Mouse (Mus musculus) limb, embryonic 15.5 days (tissue): ENCODE results near the gene Gm42742. TPM values are rescaled to one million over a fixed set of nuclear protein-coding genes. Genes with fewer than 3 reads are reported as not detected.
A peak's percentile ranks its signal among the peaks of the same experiment; 100 is the strongest.

Source experiments
- ATAC-seq: fragments of 200-750 bp; cut with Nextera tagmentation; 2 replicates; pipeline ENCODE4 v1.8.0; 2017; ENCODE audit warnings: low read depth, moderate TSS enrichment; ENCODE audit not compliant: insufficient number of reproducible peaks, low FRiP score, low TSS enrichment
- H3K27ac ChIP-seq: fragments of 300-500 bp; sonication (generic); 2 replicates; pipeline ENCODE4 v1.5.1; 2015; ENCODE audit warnings: moderate library complexity, mild to moderate bottlenecking, inconsistent platforms
- H3K27me3 ChIP-seq: fragments of 300-500 bp; sonication (generic); 2 replicates; pipeline ENCODE4 v1.6.1; 2015; ENCODE audit warnings: inconsistent platforms
- H3K36me3 ChIP-seq: fragments of 300-500 bp; sonication (generic); 2 replicates; pipeline ENCODE4 v1.6.1; 2015; ENCODE audit warnings: inconsistent platforms
- H3K4me1 ChIP-seq: fragments of 300-500 bp; sonication (generic); 2 replicates; pipeline ENCODE4 v1.6.1; 2015; ENCODE audit warnings: inconsistent platforms
- H3K4me2 ChIP-seq: fragments of 300-500 bp; sonication (generic); 2 replicates; pipeline ENCODE4 v1.6.1; 2015; ENCODE audit warnings: mild to moderate bottlenecking, inconsistent platforms
- H3K4me3 ChIP-seq: fragments of 300-500 bp; sonication (generic); 2 replicates; pipeline ENCODE4 v1.5.1; 2015; ENCODE audit warnings: mild to moderate bottlenecking, inconsistent platforms
- H3K9ac ChIP-seq: fragments of 300-500 bp; sonication (generic); 2 replicates; pipeline ENCODE4 v1.6.1; 2015; ENCODE audit warnings: inconsistent platforms
- H3K9me3 ChIP-seq: fragments of 300-500 bp; sonication (generic); 2 replicates; pipeline ENCODE4 v1.6.1; 2016; ENCODE audit warnings: inconsistent platforms
- WGBS: fragments of 180-500 bp; shearing (Covaris S2); methylation state at CpG from one replicate; pipeline ENCODE4 v1.1.7; 2015; 5-methylcytosine and 5-hydroxymethylcytosine counted together
- polyA plus RNA-seq: library from polyadenylated mRNA; unstranded; fragments of >200 nt; fragmentation: Nextera tagmentation; extraction: Ambion mirVana; gene quantifications from 2 replicates; pipeline ENCODE4 v1.2.1, GENCODE M21; 2015

The Gm42742 gene
- polyA plus RNA-seq, 1 experiment from 2014 or later, result 58.2 TPM

DNA sequence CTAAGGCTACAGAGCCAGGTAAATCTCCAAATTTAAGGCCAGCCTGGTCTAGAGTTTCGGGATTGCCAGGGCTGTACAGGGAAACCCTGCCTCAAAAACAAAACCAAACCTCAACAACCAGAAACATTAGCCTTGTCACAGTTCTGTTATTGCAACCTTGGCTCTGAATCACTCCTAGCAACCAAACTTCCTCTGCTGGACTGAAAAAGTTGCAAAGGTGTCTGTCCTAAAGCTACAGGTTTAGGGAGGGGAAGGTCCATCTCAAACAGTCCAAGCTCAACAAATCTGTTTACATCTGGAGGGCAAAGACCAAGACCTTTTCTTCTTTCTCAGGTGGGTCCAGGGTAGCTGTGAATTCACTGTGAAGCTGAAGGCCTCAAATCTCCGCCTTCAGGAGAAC, 9.8 kb downstream of the Gm42742 start:
- Histone ChIP-seq H3K9ac (no peak overlapping the region), H3K4me1 (peaks cover 33% of the 10 kb centered on the region), H3K9me3 (no peaks in the 10 kb centered on the region), H3K27me3 (no peaks in the 10 kb centered on the region), H3K4me3 (no peak overlapping the region), H3K36me3 (peaks cover 42% of the 10 kb centered on the region), H3K27ac (no peak overlapping the region), H3K4me2 (no peak overlapping the region)
- no peak for ATAC-seq
- 89% methylated on average over 2 of the region's 2 CpGs for WGBS

DNA sequence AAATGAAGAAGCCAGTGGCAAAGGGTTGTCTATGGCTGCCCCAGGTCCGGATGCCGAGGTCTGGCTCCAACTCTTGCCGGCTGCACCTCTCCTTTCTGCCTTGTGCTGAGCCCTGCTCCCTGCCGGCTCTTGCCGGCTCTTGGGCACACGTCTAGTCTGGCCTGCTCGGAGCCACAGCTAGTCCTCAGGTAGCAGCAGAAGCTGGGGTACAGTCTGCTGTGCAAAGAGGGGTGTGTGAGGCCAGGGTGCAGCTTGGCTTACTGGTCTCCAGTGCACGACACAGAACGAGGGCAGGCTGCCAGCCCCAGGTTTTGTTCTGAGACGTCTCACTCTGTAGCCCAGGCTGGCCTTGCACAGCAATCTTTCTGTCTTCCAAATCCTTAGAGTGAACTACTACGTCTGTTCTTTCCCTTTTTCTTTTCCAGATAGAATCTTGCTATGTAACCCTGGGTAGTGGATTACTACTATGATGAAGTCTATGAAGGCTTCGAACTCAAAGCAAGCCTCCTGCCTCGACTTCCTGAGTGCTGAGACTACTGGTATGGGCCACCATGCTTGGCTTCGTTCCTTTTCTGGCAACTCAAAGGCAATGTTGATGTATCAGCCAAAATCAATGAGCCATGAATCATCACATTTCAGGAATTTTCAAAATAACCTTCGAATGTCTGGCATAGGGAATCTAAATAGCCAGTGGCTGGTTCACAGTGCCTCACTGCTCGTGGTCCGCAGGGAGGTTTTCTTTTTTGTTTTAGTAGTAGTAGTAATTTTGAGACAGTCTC, 11.4 kb downstream of the Gm42742 start:
- H3K4me3 ChIP-seq, result no peak overlapping the region
- no peak for ATAC-seq
- peaks cover 31% of the 10 kb centered on the region for H3K36me3 ChIP-seq
- peaks cover 19% of the 10 kb centered on the region for H3K4me1 ChIP-seq
- no peak overlapping the region for H3K9ac ChIP-seq
- H3K4me2 ChIP-seq, result no peak overlapping the region
- no peaks in the 10 kb centered on the region for H3K9me3 ChIP-seq
- H3K27ac ChIP-seq, result peak overlapping the region; percentile 61; the same call in 1 of the 2 replicates
- H3K27me3 ChIP-seq, result no peaks in the 10 kb centered on the region
- 90% methylated on average over 17 of the region's 17 CpGs for WGBS

DNA sequence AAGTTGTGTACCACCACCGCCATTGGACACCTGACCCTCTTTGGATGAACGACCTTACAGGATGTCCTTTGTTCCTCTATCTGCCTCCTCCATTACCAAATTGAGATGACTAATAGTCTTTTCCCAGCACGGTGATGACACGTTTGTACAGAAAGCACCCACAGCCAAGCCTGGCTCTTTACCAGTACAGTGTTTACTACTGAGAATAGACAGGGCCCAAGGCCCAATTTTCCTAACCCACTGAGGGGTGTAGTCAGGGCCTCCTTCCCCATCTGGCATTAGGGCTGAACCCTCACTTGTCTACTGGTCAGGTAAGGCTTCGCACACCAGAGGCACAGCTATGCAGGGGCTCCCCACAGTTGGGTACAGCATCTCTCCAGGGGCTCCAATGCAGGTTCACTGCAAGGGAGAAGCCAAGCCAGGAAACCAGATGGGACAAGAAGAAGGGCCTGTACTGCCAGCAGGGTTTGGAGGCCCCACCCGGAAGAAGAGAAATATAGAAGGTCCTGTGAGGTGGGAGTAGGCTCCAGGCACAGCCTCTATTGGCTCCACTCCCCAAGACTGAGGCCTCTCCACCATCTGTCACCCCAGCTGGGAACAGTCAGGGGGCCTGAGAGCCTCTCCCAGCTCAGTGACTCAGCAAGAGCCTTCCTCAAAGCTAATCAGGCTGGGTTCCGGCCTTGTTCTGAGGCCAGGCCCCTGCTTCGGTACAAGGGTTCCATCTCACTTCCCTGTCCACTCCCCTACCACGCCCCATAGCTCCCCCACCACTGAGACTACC, 12.5 kb downstream of the Gm42742 start:
- no peak overlapping the region for H3K4me2 ChIP-seq
- H3K27ac ChIP-seq, result peak overlapping the region; percentile 61
- H3K4me3 ChIP-seq, result no peak overlapping the region
- no peak overlapping the region for H3K9ac ChIP-seq
- peaks cover 21% of the 10 kb centered on the region for H3K36me3 ChIP-seq
- no peaks in the 10 kb centered on the region for H3K9me3 ChIP-seq
- ATAC-seq, result peak; percentile 61; the same call in 1 of the 2 replicates
- H3K27me3 ChIP-seq, result no peaks in the 10 kb centered on the region
- WGBS, result 55% methylated on average over 9 of the region's 9 CpGs
- H3K4me1 ChIP-seq, result peaks cover 13% of the 10 kb centered on the region

DNA sequence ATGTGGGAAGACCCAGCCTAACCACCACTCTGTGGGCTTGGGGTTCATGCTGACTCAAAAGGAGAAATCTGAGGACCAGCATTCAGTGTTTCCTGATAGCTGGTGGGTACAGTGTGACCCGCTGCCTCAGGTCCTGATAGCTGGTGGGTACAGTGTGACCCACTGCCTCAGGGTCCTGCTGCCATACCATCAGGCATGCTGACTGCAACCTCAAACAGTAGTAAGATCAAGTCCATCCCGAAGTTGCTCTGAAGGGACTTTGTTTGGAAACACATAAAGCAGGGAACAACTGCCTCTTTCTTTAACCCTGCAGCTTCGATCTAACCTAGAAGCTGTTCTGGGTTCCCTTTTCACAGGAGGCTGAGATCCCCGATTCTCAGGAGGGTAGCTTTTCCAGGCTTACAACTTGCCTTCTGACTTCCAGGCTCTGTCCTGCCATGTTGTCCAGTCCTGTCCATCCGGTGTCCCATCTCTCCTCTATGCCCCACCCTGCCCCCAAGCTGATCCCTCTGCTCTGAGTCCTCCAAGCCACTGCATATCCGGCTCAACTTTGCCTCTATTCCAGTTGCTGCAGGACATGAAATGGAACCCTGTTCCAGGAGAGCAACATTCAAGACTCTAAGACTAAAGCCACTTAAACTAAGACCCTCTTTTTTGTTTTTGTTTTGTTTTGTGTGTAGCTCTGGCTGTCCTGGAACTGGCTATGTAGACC, 13.4 kb downstream of the Gm42742 start:
- WGBS, result 76% methylated on average over 6 of the region's 6 CpGs
- Histone ChIP-seq H3K27me3 (no peaks in the 10 kb centered on the region), H3K4me2 (no peak overlapping the region), H3K9me3 (no peaks in the 10 kb centered on the region), H3K9ac (no peak overlapping the region), H3K36me3 (peaks cover 12% of the 10 kb centered on the region; the same call in 1 of the 2 replicates), H3K4me1 (peaks cover 13% of the 10 kb centered on the region), H3K27ac (no peak overlapping the region), H3K4me3 (no peak overlapping the region)
- no peak for ATAC-seq

DNA sequence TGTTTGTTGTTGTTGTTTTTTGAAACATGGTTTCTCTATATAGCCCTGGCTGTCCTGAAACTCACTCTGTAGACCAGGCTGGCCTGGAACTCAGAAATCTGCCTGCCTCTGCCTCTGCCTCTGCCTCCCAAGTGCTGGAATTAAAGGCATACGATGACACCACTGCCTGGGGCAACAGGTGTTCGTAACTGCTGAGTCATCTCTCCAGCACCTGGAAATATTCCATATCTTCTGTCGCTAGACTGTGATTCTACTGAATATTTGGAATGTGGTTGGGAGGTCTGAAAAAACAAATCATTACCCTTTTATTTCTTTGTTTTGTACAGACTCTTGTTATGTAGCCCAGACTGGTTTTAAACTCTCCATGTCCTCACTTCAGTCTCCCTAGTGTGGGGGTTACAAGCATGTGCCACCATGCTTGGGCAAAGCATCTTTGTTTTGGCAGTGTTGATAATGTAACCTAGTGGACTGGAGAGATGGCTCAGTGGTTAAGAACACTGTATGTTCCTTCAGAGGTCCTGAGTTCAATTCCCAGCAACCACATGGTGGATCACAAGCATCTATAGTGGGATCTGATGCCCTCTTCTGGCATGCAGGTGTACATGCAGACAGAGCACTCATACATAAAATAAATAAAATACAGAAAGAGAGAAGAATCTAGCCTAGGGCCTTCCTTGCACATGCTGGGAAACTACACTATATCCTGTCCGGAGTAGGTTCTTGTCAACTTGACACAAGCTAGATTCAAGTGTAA, 16.6 kb downstream of the Gm42742 start:
- Histone ChIP-seq H3K27me3 (no peaks in the 10 kb centered on the region), H3K4me3 (no peak overlapping the region), H3K4me1 (peaks cover 12% of the 10 kb centered on the region), H3K4me2 (no peak overlapping the region), H3K9ac (no peak overlapping the region), H3K9me3 (no peaks in the 10 kb centered on the region), H3K27ac (no peak overlapping the region), H3K36me3 (no peaks in the 10 kb centered on the region)
- WGBS, result 72% methylated on average over 4 of the region's 4 CpGs
- ATAC-seq, result no peak

DNA sequence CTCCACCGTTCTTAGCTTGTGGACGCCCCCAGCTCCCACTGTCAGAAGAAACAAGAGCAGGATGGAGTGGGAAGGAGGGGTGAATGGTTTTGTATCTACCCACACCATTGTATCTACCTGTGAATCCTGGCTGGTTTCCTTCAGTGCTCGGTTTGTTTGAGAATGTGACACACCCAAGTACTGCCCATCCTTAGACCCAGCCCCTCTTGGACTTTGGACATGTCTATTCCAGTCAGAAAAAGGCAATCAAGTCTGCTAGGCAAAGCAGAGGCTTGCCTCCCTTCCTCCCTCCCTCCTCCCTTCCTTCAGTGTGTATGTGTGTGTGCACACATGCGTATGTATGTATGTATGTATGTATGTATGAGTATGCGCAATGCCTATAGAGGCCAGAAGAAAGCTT, 17.3 kb downstream of the Gm42742 start:
- no peak for ATAC-seq
- WGBS, result 87% methylated on average over 5 of the region's 5 CpGs

DNA sequence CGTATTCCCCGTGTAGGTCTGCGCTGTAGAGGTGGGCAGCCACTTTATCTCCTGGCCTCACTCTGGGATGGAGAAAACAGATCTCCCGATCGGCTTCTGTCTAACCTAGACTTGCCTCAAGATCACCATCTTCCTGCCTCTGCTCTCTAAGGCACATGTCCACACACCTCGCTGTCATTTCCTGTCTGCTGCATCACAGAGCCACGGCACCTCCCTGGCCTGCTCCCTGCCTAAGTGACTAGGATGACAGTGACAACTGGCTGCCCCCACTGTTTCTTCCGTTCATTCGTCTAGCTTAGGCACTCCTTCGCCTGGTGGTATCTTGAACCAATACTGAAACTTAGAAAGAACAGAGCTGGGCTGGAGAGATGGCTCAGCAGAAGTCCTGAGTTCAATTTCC, 21.3 kb downstream of the Gm42742 start:
- Histone ChIP-seq H3K4me2 (no peak overlapping the region), H3K4me1 (no peaks in the 10 kb centered on the region), H3K9ac (no peak overlapping the region), H3K4me3 (no peak overlapping the region), H3K36me3 (0 out of 2 replicates have a peak, but pooled peaks cover 2% of the 10 kb centered on the region), H3K9me3 (no peaks in the 10 kb centered on the region), H3K27ac (no peak overlapping the region), H3K27me3 (no peaks in the 10 kb centered on the region)
- WGBS, result 78% methylated on average over 10 of the region's 10 CpGs
- no peak for ATAC-seq

More for the DNA sequence above, 17.3 kb downstream of the Gm42742 start:
- Histone ChIP-seq H3K27ac (no peak overlapping the region), H3K4me2 (no peak overlapping the region), H3K9ac (no peak overlapping the region), H3K4me1 (peaks cover 8% of the 10 kb centered on the region), H3K9me3 (no peaks in the 10 kb centered on the region), H3K4me3 (no peak overlapping the region), H3K36me3 (no peaks in the 10 kb centered on the region), H3K27me3 (no peaks in the 10 kb centered on the region)

DNA sequence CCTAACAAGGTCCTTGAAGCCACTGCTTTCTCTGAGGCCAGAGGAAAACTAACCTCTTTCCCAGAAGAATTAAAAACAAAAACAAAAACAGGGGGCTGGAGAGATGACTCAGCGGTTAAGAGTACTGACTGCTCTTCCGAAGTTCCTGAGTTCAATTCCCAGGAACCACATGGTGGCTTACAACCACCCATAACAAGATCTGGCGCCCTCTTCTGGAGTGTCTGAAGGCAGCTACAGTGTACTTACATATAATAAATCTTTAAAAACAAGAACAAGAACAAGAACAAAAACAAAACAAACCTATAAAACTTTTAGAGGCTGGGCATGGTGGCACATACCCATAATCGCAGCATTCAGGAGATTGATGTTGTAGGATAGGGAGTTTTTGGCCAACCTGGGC, 24.4 kb downstream of the Gm42742 start:
- 84% methylated on average over 4 of the region's 4 CpGs for WGBS
- no peak overlapping the region for H3K9ac ChIP-seq
- no peaks in the 10 kb centered on the region for H3K4me1 ChIP-seq
- no peaks in the 10 kb centered on the region for H3K27me3 ChIP-seq
- H3K9me3 ChIP-seq, result no peaks in the 10 kb centered on the region
- no peak overlapping the region for H3K4me3 ChIP-seq
- no peak overlapping the region for H3K27ac ChIP-seq
- H3K36me3 ChIP-seq, result 0 out of 2 replicates have a peak, but pooled peaks cover 2% of the 10 kb centered on the region
- no peak overlapping the region for H3K4me2 ChIP-seq
- ATAC-seq, result no peak

DNA sequence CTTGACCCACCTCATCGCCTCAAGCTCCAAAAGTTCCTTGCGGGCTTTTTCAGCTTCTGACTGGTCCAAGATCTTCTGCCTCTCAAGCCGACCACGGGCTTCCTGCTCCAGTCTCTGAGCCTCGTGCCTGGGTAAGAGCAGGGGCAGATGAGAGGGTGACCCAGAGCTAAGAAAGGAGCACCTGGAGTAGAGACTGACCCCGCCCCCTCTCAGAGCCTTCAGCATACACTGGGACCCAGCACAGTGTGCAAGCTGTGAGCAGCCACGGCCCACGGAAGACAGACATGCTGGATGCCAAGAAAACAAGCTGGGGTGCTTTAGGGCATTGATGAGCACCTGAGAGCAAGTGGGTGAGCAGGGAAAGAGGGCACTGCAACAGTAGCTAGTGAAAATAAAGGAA, 32.1 kb downstream of the Gm42742 start:
- 70% methylated on average over 8 of the region's 8 CpGs for WGBS
- no peak overlapping the region for H3K4me2 ChIP-seq

DNA sequence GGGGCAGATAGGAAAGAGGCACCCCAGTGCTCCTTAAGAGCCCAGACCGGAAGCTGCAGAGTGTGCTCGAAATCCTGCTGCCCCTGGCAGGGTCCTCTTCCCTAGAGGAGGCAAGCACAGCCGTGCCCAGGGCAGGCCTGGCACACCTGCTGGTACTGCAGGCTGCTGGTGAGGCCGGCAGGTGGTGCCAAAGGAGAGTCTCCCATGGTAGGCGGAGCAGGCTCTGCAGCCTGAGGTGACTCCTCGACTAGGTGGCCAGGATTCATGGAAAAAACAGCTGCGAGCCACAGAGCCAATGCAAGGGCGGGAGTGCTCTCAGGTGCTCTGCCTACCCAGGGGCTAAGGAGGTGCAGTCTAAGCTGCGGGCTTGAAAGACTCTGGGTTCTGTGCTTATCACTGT, 34.6 kb downstream of the Gm42742 start:
- Histone ChIP-seq H3K9me3 (no peaks in the 10 kb centered on the region), H3K4me3 (no peak overlapping the region), H3K27ac (no peak overlapping the region), H3K9ac (no peak overlapping the region), H3K36me3 (peaks cover 4% of the 10 kb centered on the region), H3K27me3 (no peaks in the 10 kb centered on the region), H3K4me2 (no peak overlapping the region), H3K4me1 (peaks cover 4% of the 10 kb centered on the region; the same call in 1 of the 2 replicates)
- 33% methylated on average over 9 of the region's 9 CpGs for WGBS
- no peak for ATAC-seq

More for the DNA sequence above, 32.1 kb downstream of the Gm42742 start:
- no peak overlapping the region for H3K27ac ChIP-seq
- H3K27me3 ChIP-seq, result no peaks in the 10 kb centered on the region
- H3K9ac ChIP-seq, result no peak overlapping the region
- H3K4me1 ChIP-seq, result peaks cover 4% of the 10 kb centered on the region; the same call in 1 of the 2 replicates
- no peaks in the 10 kb centered on the region for H3K9me3 ChIP-seq
- no peak overlapping the region for H3K4me3 ChIP-seq
- ATAC-seq, result no peak
- H3K36me3 ChIP-seq, result no peaks in the 10 kb centered on the region

DNA sequence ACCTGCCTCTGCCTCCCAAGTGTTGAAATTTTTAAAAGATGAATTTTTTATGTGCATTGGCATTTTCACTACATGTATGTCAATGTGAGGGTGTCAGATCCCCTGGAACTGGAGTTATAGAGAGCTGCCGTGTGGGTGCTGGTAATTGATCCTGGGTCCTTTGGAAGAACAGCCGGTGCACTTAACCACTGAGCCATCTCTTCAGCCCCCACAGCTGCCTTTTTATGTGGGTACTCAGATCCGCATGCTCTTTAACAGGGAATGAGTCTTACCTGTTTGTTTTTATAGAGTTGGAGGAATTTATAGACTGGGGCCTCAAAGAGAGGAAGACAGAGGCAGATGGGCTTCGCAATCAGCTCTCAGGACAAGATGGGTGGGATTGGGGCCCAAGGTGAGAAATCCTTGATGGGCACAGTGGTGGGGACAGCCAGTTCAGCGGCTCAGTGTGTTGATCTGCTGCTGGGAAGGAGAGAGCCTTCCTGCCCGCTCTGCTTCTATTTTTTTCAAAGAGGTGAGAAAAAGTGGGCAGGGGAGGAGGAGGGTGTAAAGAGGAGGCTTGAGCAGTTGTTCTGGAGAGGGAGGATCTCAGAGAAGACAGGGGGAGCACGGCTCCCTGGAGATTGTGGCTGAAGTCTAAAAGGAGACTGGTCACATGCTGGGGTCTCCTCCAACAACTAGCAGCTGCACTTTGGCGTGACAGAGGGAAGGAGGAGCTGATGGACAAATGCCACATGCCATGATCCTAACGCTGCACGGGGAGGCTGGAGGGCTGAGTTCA, 36.0 kb downstream of the Gm42742 start:
- no peaks in the 10 kb centered on the region for H3K27me3 ChIP-seq
- no peak overlapping the region for H3K4me3 ChIP-seq
- H3K4me2 ChIP-seq, result no peak overlapping the region
- H3K36me3 ChIP-seq, result peaks cover 17% of the 10 kb centered on the region
- H3K27ac ChIP-seq, result no peak overlapping the region
- H3K9ac ChIP-seq, result no peak overlapping the region
- no peaks in the 10 kb centered on the region for H3K9me3 ChIP-seq
- peaks cover 4% of the 10 kb centered on the region; the same call in 1 of the 2 replicates for H3K4me1 ChIP-seq
- 34% methylated on average over 10 of the region's 10 CpGs for WGBS
- no peak for ATAC-seq
